Mouse (Mus musculus) megakaryocyte, embryonic 14.5 days (primary cell): ENCODE results near the gene Psme4.

ENCODE experiments used
- FLI1 ChIP-seq: IDR thresholded peaks from 2 replicates; pipeline ENCODE4 v1.6.1; 2012; ENCODE audit warnings: low read length, inconsistent platforms, mixed read lengths
- GATA1 ChIP-seq: IDR thresholded peaks from 3 replicates; pipeline ENCODE4 v1.6.1; 2012; ENCODE audit warnings: mixed read lengths, low read length, inconsistent platforms, borderline replicate concordance

DNA sequence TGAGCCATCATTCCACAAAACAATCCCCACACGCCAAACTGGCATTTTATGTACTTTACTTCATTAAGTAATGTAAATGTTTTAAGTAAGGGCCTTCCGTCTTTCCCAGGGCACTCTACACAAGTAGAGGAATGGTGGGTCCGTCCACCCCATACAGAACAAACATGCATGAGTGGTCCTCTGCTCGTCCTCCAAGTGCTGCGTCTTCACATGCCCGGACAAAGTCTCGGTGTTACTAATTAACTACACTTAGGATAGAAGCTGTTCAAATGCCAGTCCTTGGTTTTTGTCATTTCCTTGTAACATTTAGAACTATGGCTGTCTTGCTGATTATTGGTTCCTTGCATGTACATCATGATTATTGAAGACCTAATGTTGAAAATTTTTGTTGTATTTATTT is 21.2 kb downstream of the Psme4 start:
- TF ChIP-seq GATA1 (no peak), FLI1 (no peak)
